Comparison of ENCODE assay signal across 35 mouse cellular contexts in genomic region chr8:8403410-8403809, GRCm38 (mm10).
"Had no signal": no experiment of that assay in that cellular context is flagged by ENCODE, and none has a peak within 500 bp of the region (broad histone marks: within the 10 kb centered on the region; RNA-seq: fewer than 3 reads in every experiment).

No protein-coding gene starts in this region.

- H3K27ac ChIP-seq: heart, adult 2 months; heart, embryonic 10.5 days; heart, embryonic 13.5 days; heart, embryonic 15.5 days; hindbrain, embryonic 10.5 days; hindbrain, embryonic 12.5 days; hindbrain, embryonic 13.5 days; hindbrain, embryonic 14.5 days; hindbrain, embryonic 15.5 days; hindbrain, postnatal 0 days; intestine, embryonic 15.5 days; kidney, embryonic 15.5 days; kidney, postnatal 0 days; layer of hippocampus, adult 2 months had no signal

- H3K9ac ChIP-seq: heart, embryonic 12.5 days; heart, embryonic 13.5 days; heart, embryonic 15.5 days; hindbrain, embryonic 12.5 days; hindbrain, embryonic 13.5 days; hindbrain, embryonic 14.5 days; hindbrain, embryonic 15.5 days; intestine, embryonic 15.5 days; kidney, embryonic 15.5 days had no signal

- H3K9me3 ChIP-seq: heart, embryonic 10.5 days; heart, embryonic 13.5 days; heart, embryonic 15.5 days; hindbrain, embryonic 12.5 days; hindbrain, embryonic 15.5 days; intestine, embryonic 15.5 days; kidney, embryonic 15.5 days had no signal

- DNase-seq: heart, adult 2 months; heart, postnatal 10 days; heart, postnatal 14 days; heart, postnatal 36 days; heart, postnatal 4 days; kidney, adult 11 months; kidney, adult 18-20 months; kidney, adult 2 months; kidney, adult 8-10 months; kidney, adult 9 months; kidney, postnatal 10 days; kidney, postnatal 14 days; kidney, postnatal 25 days; kidney, postnatal 36 days; kidney, postnatal 4 days; layer of hippocampus, adult 9-11 months had no signal

- H3K36me3 ChIP-seq: heart, embryonic 10.5 days; heart, embryonic 12.5 days; heart, embryonic 13.5 days; heart, embryonic 15.5 days; hindbrain, embryonic 10.5 days; hindbrain, embryonic 12.5 days; hindbrain, embryonic 13.5 days; hindbrain, embryonic 15.5 days; intestine, embryonic 15.5 days; kidney, embryonic 15.5 days had no signal

- H3K4me3 ChIP-seq: heart, adult 2 months; heart, embryonic 10.5 days; heart, embryonic 12.5 days; heart, embryonic 13.5 days; heart, embryonic 15.5 days; hindbrain, embryonic 10.5 days; hindbrain, embryonic 12.5 days; hindbrain, embryonic 13.5 days; hindbrain, embryonic 15.5 days; intestine, embryonic 15.5 days; kidney, embryonic 15.5 days; layer of hippocampus, adult 2 months had no signal

- H3K27me3 ChIP-seq: heart, embryonic 12.5 days; heart, embryonic 13.5 days; heart, embryonic 15.5 days; hindbrain, embryonic 12.5 days; hindbrain, embryonic 13.5 days; hindbrain, embryonic 15.5 days; intestine, embryonic 15.5 days; kidney, embryonic 15.5 days had no signal

- H3K4me2 ChIP-seq: heart, embryonic 11.5 days; heart, embryonic 12.5 days; heart, embryonic 13.5 days; heart, embryonic 15.5 days; hindbrain, embryonic 12.5 days; hindbrain, embryonic 13.5 days; hindbrain, embryonic 14.5 days; hindbrain, embryonic 15.5 days; intestine, embryonic 15.5 days; kidney, embryonic 15.5 days had no signal

- ATAC-seq: hindbrain, embryonic 16.5 days; hindbrain, postnatal 0 days; inflammation-experienced regulatory T-cells, adult 6 months; intestine, embryonic 15.5 days; intestine, embryonic 16.5 days; intestine, postnatal 0 days had no signal

- H3K4me1 ChIP-seq: heart, embryonic 10.5 days; heart, embryonic 12.5 days; heart, embryonic 15.5 days; hindbrain, embryonic 10.5 days; hindbrain, embryonic 12.5 days; hindbrain, embryonic 13.5 days; hindbrain, embryonic 15.5 days; intestine, embryonic 15.5 days had no signal
